Mouse (Mus musculus) ES-E14 (cell line): ENCODE measurements at regions not wholly inside any gene's neighbourhood (a gene's known extent, or its start where the extent isn't known, plus 50 kb on each side); places are given as distances from the start of the nearest gene placed in this dataset.

Experiments used
- DNase-seq: peaks from one replicate; pipeline ENCODE4 v3.0.0-alpha.2; 2013; ENCODE audit warnings: low read depth, low spot score
- H3K27ac ChIP-seq: 2 replicates; pipeline ENCODE4 v1.5.1; 2012; ENCODE audit warnings: low read depth, mild to moderate bottlenecking, low read length, moderate library complexity, mixed read lengths; ENCODE audit not compliant: poor library complexity, insufficient read depth, severe bottlenecking
- H3K36me3 ChIP-seq: 2 replicates; pipeline ENCODE4 v1.6.1; 2012; ENCODE audit warnings: mild to moderate bottlenecking, low read length, moderate library complexity, mixed read lengths; ENCODE audit not compliant: control insufficient read depth, poor library complexity, insufficient read depth, severe bottlenecking
- H3K4me1 ChIP-seq, 2 experiments: fragments of 150-350 bp in 1 of 2; sonication (generic) in 1 of 2; 2 replicates each; pipeline ENCODE4 v1.6.1; 2012; ENCODE audit warnings: low read length in 2 of 2, mild to moderate bottlenecking in 1 of 2, mixed read lengths in 1 of 2; ENCODE audit not compliant: control insufficient read depth in 2 of 2, insufficient read depth in 2 of 2, poor library complexity in 1 of 2
- H3K4me3 ChIP-seq, 2 experiments: fragments of 150-350 bp in 1 of 2; sonication (generic) in 1 of 2; 2 replicates each; pipeline ENCODE4 v1.5.1; 2012; ENCODE audit warnings: low read length in 2 of 2, low read depth in 1 of 2, mild to moderate bottlenecking in 1 of 2, mixed read lengths in 1 of 2; ENCODE audit not compliant: insufficient read depth in 1 of 2, poor library complexity in 1 of 2, severe bottlenecking in 1 of 2
- H3K9ac ChIP-seq: 2 replicates; pipeline ENCODE4 v1.6.1; 2012; ENCODE audit warnings: low read depth, mild to moderate bottlenecking, low read length, mixed read lengths; ENCODE audit not compliant: poor library complexity, insufficient read depth, severe bottlenecking
- H3K9me3 ChIP-seq: fragments of 150-350 bp; sonication (generic); 2 replicates; pipeline ENCODE4 v1.6.1; 2012; ENCODE audit warnings: low read depth, mild to moderate bottlenecking, low read length; ENCODE audit not compliant: control insufficient read depth, insufficient read depth
- CHD2 ChIP-seq: IDR thresholded peaks from 2 replicates; pipeline ENCODE4 v1.6.1; 2014; ENCODE audit warnings: mild to moderate bottlenecking, low read depth, low read length, inconsistent platforms
- HCFC1 ChIP-seq: IDR thresholded peaks from 2 replicates; pipeline ENCODE4 v1.6.1; 2012; ENCODE audit warnings: low read length, inconsistent platforms, borderline replicate concordance; ENCODE audit not compliant: insufficient read depth
- MAFK ChIP-seq: IDR thresholded peaks from 2 replicates; pipeline ENCODE4 v1.6.1; 2014; ENCODE audit warnings: mild to moderate bottlenecking, low read depth, low read length, inconsistent platforms; ENCODE audit not compliant: insufficient read depth
- ZC3H11A ChIP-seq: IDR thresholded peaks from 2 replicates; pipeline ENCODE4 v1.6.1; 2012; ENCODE audit warnings: low read depth, mild to moderate bottlenecking, inconsistent platforms, low read length, borderline replicate concordance
- ZNF384 ChIP-seq: IDR thresholded peaks from 2 replicates; pipeline ENCODE4 v1.6.1; 2012; ENCODE audit warnings: low read depth, low read length, inconsistent platforms
- in situ Hi-C, 2 experiments: fragments of 600-800 bp; cut with MboI; formaldehyde crosslinking; loops; one replicate each; pipeline ENCODE4 v1.15.1; 2025; ENCODE audit warnings: low sequenced_read_pairs in 2 of 2, inconsistent platforms in 1 of 2; ENCODE audit not compliant: unreplicated experiment in 2 of 2

- Histone ChIP-seq H3K27ac (no peak overlapping the region), H3K36me3 (no peaks in the 10 kb centered on the region), H3K9ac (no peak overlapping the region), H3K4me3 (no peak overlapping the region), H3K9me3 (no peaks in the 10 kb centered on the region), H3K4me1 (no peaks in the 10 kb centered on the region)
- no peak for DNase-seq
- no peak for TF ChIP-seq ZNF384
- TF ChIP-seq CHD2: no peak
- TF ChIP-seq ZC3H11A: no peak
- no peak for TF ChIP-seq HCFC1
- no peak for TF ChIP-seq MAFK
- in situ Hi-C loops: no loop called here
These were observed 152.2 kb downstream of the Mtx2 start for GRCm38 (mm10) chr2:74977828-74978227.

GRCm38 (mm10) chr2:74981856-74982255 is 156.3 kb downstream of the Mtx2 start:
- Histone ChIP-seq H3K27ac (0 out of 2 replicates have a peak overlapping the region, but pooled peaks have one; percentile 12), H3K9me3 (no peaks in the 10 kb centered on the region), H3K4me3 (no peak overlapping the region), H3K36me3 (no peaks in the 10 kb centered on the region), H3K4me1 (no peaks in the 10 kb centered on the region), H3K9ac (no peak overlapping the region)
- DNase-seq: no peak
- TF ChIP-seq ZNF384 (no peak), MAFK (no peak), ZC3H11A (no peak), CHD2 (no peak), HCFC1 (no peak)
- in situ Hi-C loops: no loop called here

GRCm38 (mm10) chr2:74993802-74994201 is 168.2 kb downstream of the Mtx2 start:
- no peak overlapping the region for H3K4me3 ChIP-seq
- H3K9ac ChIP-seq: no peak overlapping the region
- H3K9me3 ChIP-seq: no peaks in the 10 kb centered on the region
- in situ Hi-C loops: no loop called here
- no peaks in the 10 kb centered on the region for H3K36me3 ChIP-seq
- no peak for DNase-seq
- TF ChIP-seq ZNF384 (no peak), HCFC1 (no peak), ZC3H11A (no peak), CHD2 (no peak)
- H3K4me1 ChIP-seq: no peaks in the 10 kb centered on the region
- H3K27ac ChIP-seq: no peak overlapping the region

- TF ChIP-seq CHD2: no peak
- TF ChIP-seq MAFK: no peak
- TF ChIP-seq HCFC1: no peak
- TF ChIP-seq ZC3H11A: no peak
- TF ChIP-seq ZNF384: no peak
- Histone ChIP-seq H3K4me3 (no peak overlapping the region), H3K4me1 (no peaks in the 10 kb centered on the region; a peak in 1 of 4 replicates), H3K9ac (no peak overlapping the region), H3K27ac (no peak overlapping the region), H3K36me3 (no peaks in the 10 kb centered on the region), H3K9me3 (no peaks in the 10 kb centered on the region)
- DNase-seq: peak; percentile 16
- in situ Hi-C loops: no loop called here
These were observed 169.4 kb downstream of the Mtx2 start for GRCm38 (mm10) chr2:74994998-74995397.

- H3K36me3 ChIP-seq: no peaks in the 10 kb centered on the region
- no peaks in the 10 kb centered on the region for H3K9me3 ChIP-seq
- H3K4me3 ChIP-seq: no peak overlapping the region
- H3K4me1 ChIP-seq: peaks cover 0 to 2% of the 10 kb centered on the region in 2 experiments; a peak in 1 of 4 replicates
- no peak overlapping the region for H3K27ac ChIP-seq
- DNase-seq: no peak
- in situ Hi-C loops: no loop called here
- no peak overlapping the region for H3K9ac ChIP-seq
- TF ChIP-seq HCFC1 (no peak), CHD2 (no peak), ZC3H11A (no peak), ZNF384 (no peak), MAFK (no peak)
These were observed 172.1 kb downstream of the Mtx2 start for GRCm38 (mm10) chr2:74997736-74998135.
